Mouse (Mus musculus) liver, adult 2 months (tissue): ENCODE measurements at regions not wholly inside any gene's neighbourhood (a gene's known extent, or its start where the extent isn't known, plus 50 kb on each side); places are given as distances from the start of the nearest gene placed in this dataset.

Experiments
- DNase-seq: peaks from one replicate; pipeline ENCODE4 v3.0.0-alpha.2; 2011; ENCODE audit warnings: low read depth, low spot score; ENCODE audit errors: extremely low read depth
- H3K27ac ChIP-seq: fragments of 200-500 bp; replicated peaks from 2 replicates; pipeline ENCODE4 v1.5.1; 2012; ENCODE audit warnings: low read depth, mild to moderate bottlenecking, control low read depth, inconsistent platforms, low read length; ENCODE audit not compliant: insufficient read depth
- H3K27me3 ChIP-seq: fragments of 200-500 bp; 2 replicates; pipeline ENCODE4 v1.6.1; 2012; ENCODE audit warnings: mild to moderate bottlenecking, moderate library complexity, low read length, inconsistent platforms; ENCODE audit not compliant: control insufficient read depth, insufficient read depth
- H3K36me3 ChIP-seq: fragments of 200-500 bp; 2 replicates; pipeline ENCODE4 v1.6.1; 2012; ENCODE audit warnings: low read length, inconsistent platforms; ENCODE audit not compliant: control insufficient read depth, insufficient read depth
- H3K4me1 ChIP-seq: fragments of 200-500 bp; 2 replicates; pipeline ENCODE4 v1.6.1; 2011; ENCODE audit warnings: low read length; ENCODE audit not compliant: control insufficient read depth, insufficient read depth
- H3K4me3 ChIP-seq: fragments of 200-500 bp; 2 replicates; pipeline ENCODE4 v1.5.1; 2011; ENCODE audit warnings: low read depth, mild to moderate bottlenecking, control low read depth, low read length, moderate library complexity; ENCODE audit not compliant: insufficient read depth
- H3K79me2 ChIP-seq: fragments of 200-500 bp; 2 replicates; pipeline ENCODE4 v1.6.1; 2012; ENCODE audit warnings: inconsistent platforms, mild to moderate bottlenecking, low read length, moderate library complexity; ENCODE audit not compliant: control insufficient read depth, insufficient read depth
- H3K9ac ChIP-seq: fragments of 200-500 bp; 2 replicates; pipeline ENCODE4 v1.6.1; 2012; ENCODE audit warnings: low read depth, mild to moderate bottlenecking, control low read depth, inconsistent platforms, low read length
- CTCF ChIP-seq: fragments of 200-500 bp; IDR thresholded peaks from 2 replicates; pipeline ENCODE4 v1.5.1; 2011; ENCODE audit warnings: low read depth, low read length, control low read depth
- POLR2A ChIP-seq: fragments of 200-500 bp; IDR thresholded peaks from 2 replicates; pipeline ENCODE4 v1.6.1; 2011; ENCODE audit warnings: low read length, control low read depth; ENCODE audit not compliant: insufficient read depth; ENCODE audit errors: extremely low read depth
- WGBS: fragments of 180-500 bp; shearing (Covaris S2); methylation state at CpG from one replicate; pipeline ENCODE4 v1.1.7; 2018; 5-methylcytosine and 5-hydroxymethylcytosine counted together

GRCm38 (mm10) chr5:77515448-77515847 lies 107.6 kb upstream of the Igfbp7 start:
- H3K4me1 ChIP-seq, result no peaks in the 10 kb centered on the region
- H3K36me3 ChIP-seq, result no peaks in the 10 kb centered on the region

GRCm38 (mm10) chr5:77502684-77503083 lies 94.8 kb upstream of the Igfbp7 start:
- no peaks in the 10 kb centered on the region for H3K27me3 ChIP-seq
- H3K36me3 ChIP-seq, result no peaks in the 10 kb centered on the region
- no peak overlapping the region for H3K9ac ChIP-seq
- no peak overlapping the region for H3K4me3 ChIP-seq
- 64% methylated on average over 5 of the region's 5 CpGs for WGBS
- H3K79me2 ChIP-seq, result no peaks in the 10 kb centered on the region
- TF ChIP-seq CTCF, result no peak
- H3K27ac ChIP-seq, result no peak overlapping the region
- no peak for DNase-seq
- no peaks in the 10 kb centered on the region for H3K4me1 ChIP-seq

More at GRCm38 (mm10) chr5:77515448-77515847, 107.6 kb upstream of the Igfbp7 start:
- Histone ChIP-seq H3K9ac (no peak overlapping the region), H3K27me3 (no peaks in the 10 kb centered on the region), H3K4me3 (no peak overlapping the region), H3K79me2 (no peaks in the 10 kb centered on the region), H3K27ac (no peak overlapping the region)
- no peak for TF ChIP-seq CTCF
- TF ChIP-seq POLR2A, result no peak
- 68% methylated on average over 7 of the region's 7 CpGs for WGBS
- DNase-seq, result no peak

- 57% methylated on average over 5 of the region's 5 CpGs for WGBS
- Histone ChIP-seq H3K9ac (no peak overlapping the region), H3K4me1 (no peaks in the 10 kb centered on the region), H3K4me3 (no peak overlapping the region), H3K27me3 (no peaks in the 10 kb centered on the region), H3K27ac (no peak overlapping the region), H3K79me2 (no peaks in the 10 kb centered on the region), H3K36me3 (no peaks in the 10 kb centered on the region)
- DNase-seq, result no peak
- TF ChIP-seq CTCF (no peak), POLR2A (no peak)
Observed at GRCm38 (mm10) chr5:77499949-77500460, 92.2 kb upstream of the Igfbp7 start.

GRCm38 (mm10) chr5:77494601-77495000 lies 86.8 kb upstream of the Igfbp7 start:
- Histone ChIP-seq H3K27ac (no peak overlapping the region), H3K4me1 (no peaks in the 10 kb centered on the region), H3K4me3 (no peak overlapping the region), H3K36me3 (no peaks in the 10 kb centered on the region), H3K9ac (no peak overlapping the region), H3K27me3 (no peaks in the 10 kb centered on the region), H3K79me2 (no peaks in the 10 kb centered on the region)
- TF ChIP-seq CTCF, result no peak
- no peak for TF ChIP-seq POLR2A
- no peak for DNase-seq
- 65% methylated on average over 1 of the region's 1 CpGs for WGBS

- no peaks in the 10 kb centered on the region for H3K79me2 ChIP-seq
- peaks cover 2% of the 10 kb centered on the region; the same call in 1 of the 2 replicates for H3K27me3 ChIP-seq
- 79% methylated on average over 5 of the region's 5 CpGs for WGBS
- no peaks in the 10 kb centered on the region for H3K4me1 ChIP-seq
- H3K9ac ChIP-seq, result no peak overlapping the region
- no peak overlapping the region for H3K27ac ChIP-seq
- H3K36me3 ChIP-seq, result no peaks in the 10 kb centered on the region
- TF ChIP-seq POLR2A (no peak), CTCF (no peak)
- DNase-seq, result no peak
- no peak overlapping the region for H3K4me3 ChIP-seq
Observed at GRCm38 (mm10) chr5:77488969-77489368, 81.1 kb upstream of the Igfbp7 start.

GRCm38 (mm10) chr5:77487837-77488827 lies 80.3 kb upstream of the Igfbp7 start:
- no peak for DNase-seq
- Histone ChIP-seq H3K36me3 (no peaks in the 10 kb centered on the region), H3K9ac (no peak overlapping the region), H3K4me3 (no peak overlapping the region), H3K27ac (no peak overlapping the region), H3K79me2 (no peaks in the 10 kb centered on the region), H3K27me3 (peaks cover 2% of the 10 kb centered on the region; the same call in 1 of the 2 replicates), H3K4me1 (no peaks in the 10 kb centered on the region)
- no peak for TF ChIP-seq CTCF
- no peak for TF ChIP-seq POLR2A
- 40% methylated on average over 19 of the region's 19 CpGs for WGBS
